Mouse (Mus musculus): ENCODE data around the gene Iqck. TPM values are rescaled to one million over a fixed set of nuclear protein-coding genes. Genes with fewer than 3 reads are reported as not detected.
A peak's percentile ranks its signal among the peaks of the same experiment; 100 is the strongest.

Gene Iqck
- polyA plus RNA-seq, 1 experiment from 2014 or later, result 3.5 TPM

- Histone ChIP-seq H3K4me2 (replicated peaks) (peak overlapping the region; percentile 75), H3K4me1 (peaks cover 13% of the 10 kb centered on the region), H3K27me3 (no peaks in the 10 kb centered on the region), H3K9me3 (no peaks in the 10 kb centered on the region), H3K36me3 (peaks cover 35% of the 10 kb centered on the region), H3K9ac (replicated peaks) (peak overlapping the region; percentile 72), H3K27ac (replicated peaks) (no peak overlapping the region), H3K4me3 (peak overlapping the region; percentile 82)
- 27% methylated on average over 3 of the region's 3 CpGs for WGBS
- ATAC-seq (ENCODE audit: low FRiP score, low read depth), result no peak
Measured at GRCm38 (mm10) chr7:118854606-118855005, 946 bp upstream of the Iqck start.

- peak within 1 kb of the TSS; percentile 72 for H3K9ac ChIP-seq (replicated peaks)
- under 1% methylated on average over 40 of the region's 46 CpGs for WGBS
- H3K9me3 ChIP-seq, result no peaks in the 10 kb centered on the region
- peak within 1 kb of the TSS; percentile 75 for H3K4me2 ChIP-seq (replicated peaks)
- peak within 1 kb of the TSS; percentile 71 for H3K27ac ChIP-seq (replicated peaks)
- H3K36me3 ChIP-seq, result peaks cover 23% of the 10 kb centered on the region
- peaks cover 13% of the 10 kb centered on the region for H3K4me1 ChIP-seq
- no peaks in the 10 kb centered on the region for H3K27me3 ChIP-seq
- peak; percentile 86 for ATAC-seq (ENCODE audit: low FRiP score, low read depth)
- H3K4me3 ChIP-seq, result peak within 1 kb of the TSS; percentile 82
Measured at GRCm38 (mm10) chr7:118855877-118856304, 339 bp downstream of the Iqck start, which contains the start of gene Knop1. Gene Knop1, minus strand, starts transcription at chr7:118856254.

- no peak for ATAC-seq (ENCODE audit: low FRiP score, low read depth)
- Histone ChIP-seq H3K9ac (replicated peaks) (no peak overlapping the region), H3K27ac (replicated peaks) (no peak overlapping the region), H3K27me3 (no peaks in the 10 kb centered on the region), H3K4me2 (replicated peaks) (no peak overlapping the region), H3K4me3 (no peak overlapping the region), H3K9me3 (no peaks in the 10 kb centered on the region), H3K4me1 (peaks cover 13% of the 10 kb centered on the region), H3K36me3 (no peaks in the 10 kb centered on the region)
- WGBS, result 94% methylated on average over 1 of the region's 1 CpGs
Measured at GRCm38 (mm10) chr7:118858640-118859039, 3.1 kb downstream of the Iqck start.

GRCm38 (mm10) chr7:118865362-118865761, 9.8 kb downstream of the Iqck start:
- 89% methylated on average over 2 of the region's 2 CpGs for WGBS
- H3K36me3 ChIP-seq, result no peaks in the 10 kb centered on the region

GRCm38 (mm10) chr7:118879466-118880029, 24.0 kb downstream of the Iqck start:
- no peaks in the 10 kb centered on the region for H3K4me1 ChIP-seq
- H3K9me3 ChIP-seq, result no peaks in the 10 kb centered on the region
- no peak overlapping the region for H3K27ac ChIP-seq (replicated peaks)
- WGBS, result 82% methylated on average over 3 of the region's 3 CpGs
- no peak overlapping the region for H3K4me2 ChIP-seq (replicated peaks)
- no peaks in the 10 kb centered on the region for H3K27me3 ChIP-seq
- H3K9ac ChIP-seq (replicated peaks), result no peak overlapping the region
- no peak overlapping the region for H3K4me3 ChIP-seq
- no peak for ATAC-seq (ENCODE audit: low FRiP score, low read depth)
- no peaks in the 10 kb centered on the region for H3K36me3 ChIP-seq

More at GRCm38 (mm10) chr7:118865362-118865761, 9.8 kb downstream of the Iqck start:
- no peaks in the 10 kb centered on the region for H3K4me1 ChIP-seq
- no peak overlapping the region for H3K4me3 ChIP-seq
- no peak overlapping the region for H3K27ac ChIP-seq (replicated peaks)
- no peaks in the 10 kb centered on the region for H3K9me3 ChIP-seq
- no peak for ATAC-seq (ENCODE audit: low FRiP score, low read depth)
- no peaks in the 10 kb centered on the region for H3K27me3 ChIP-seq
- no peak overlapping the region for H3K9ac ChIP-seq (replicated peaks)
- no peak overlapping the region for H3K4me2 ChIP-seq (replicated peaks)

- no peak overlapping the region for H3K9ac ChIP-seq (replicated peaks)
- H3K36me3 ChIP-seq, result no peaks in the 10 kb centered on the region
- H3K4me3 ChIP-seq, result no peak overlapping the region
- no peak overlapping the region for H3K4me2 ChIP-seq (replicated peaks)
- WGBS, result 87% methylated on average over 4 of the region's 4 CpGs
- peaks cover 6% of the 10 kb centered on the region; the same call in 1 of the 2 replicates for H3K27me3 ChIP-seq
- no peak for ATAC-seq (ENCODE audit: low FRiP score, low read depth)
- H3K9me3 ChIP-seq, result no peaks in the 10 kb centered on the region
- peaks cover 16% of the 10 kb centered on the region for H3K4me1 ChIP-seq
- H3K27ac ChIP-seq (replicated peaks), result no peak overlapping the region
Measured at GRCm38 (mm10) chr7:118883957-118884356, 28.4 kb downstream of the Iqck start.

- Histone ChIP-seq H3K9me3 (no peaks in the 10 kb centered on the region), H3K27ac (replicated peaks) (no peak overlapping the region), H3K36me3 (no peaks in the 10 kb centered on the region), H3K4me3 (no peak overlapping the region), H3K4me1 (peaks cover 23% of the 10 kb centered on the region), H3K4me2 (replicated peaks) (no peak overlapping the region), H3K9ac (replicated peaks) (no peak overlapping the region), H3K27me3 (peaks cover 6% of the 10 kb centered on the region; the same call in 1 of the 2 replicates)
- ATAC-seq (ENCODE audit: low FRiP score, low read depth), result no peak
- 88% methylated on average over 4 of the region's 4 CpGs for WGBS
Measured at GRCm38 (mm10) chr7:118884969-118885368, 29.4 kb downstream of the Iqck start.

GRCm38 (mm10) chr7:118887303-118888055, 31.9 kb downstream of the Iqck start:
- H3K9me3 ChIP-seq, result no peaks in the 10 kb centered on the region
- no peak overlapping the region for H3K9ac ChIP-seq (replicated peaks)
- H3K4me2 ChIP-seq (replicated peaks), result no peak overlapping the region
- no peaks in the 10 kb centered on the region for H3K36me3 ChIP-seq
- WGBS, result 21% methylated on average over 6 of the region's 6 CpGs
- peaks cover 6% of the 10 kb centered on the region; the same call in 1 of the 2 replicates for H3K27me3 ChIP-seq
- peak; percentile 55 for ATAC-seq (ENCODE audit: low FRiP score, low read depth)
- H3K4me3 ChIP-seq, result no peak overlapping the region
- peak overlapping the region; percentile 42; the same call in 1 of the 2 replicates for H3K27ac ChIP-seq (replicated peaks)
- peaks cover 27% of the 10 kb centered on the region for H3K4me1 ChIP-seq

- Histone ChIP-seq H3K27ac (replicated peaks) (peak overlapping the region; percentile 44), H3K27me3 (peaks cover 6% of the 10 kb centered on the region; the same call in 1 of the 2 replicates), H3K36me3 (no peaks in the 10 kb centered on the region), H3K9me3 (no peaks in the 10 kb centered on the region), H3K4me1 (peaks cover 27% of the 10 kb centered on the region), H3K9ac (replicated peaks) (no peak overlapping the region), H3K4me3 (no peak overlapping the region), H3K4me2 (replicated peaks) (no peak overlapping the region)
- ATAC-seq (ENCODE audit: low FRiP score, low read depth), result no peak
- 1% methylated on average over 3 of the region's 3 CpGs for WGBS
Measured at GRCm38 (mm10) chr7:118889046-118889680, 33.6 kb downstream of the Iqck start.

GRCm38 (mm10) chr7:118895469-118896450, 40.2 kb downstream of the Iqck start:
- ATAC-seq (ENCODE audit: low FRiP score, low read depth), result peak; percentile 52
- 49% methylated on average over 10 of the region's 10 CpGs for WGBS
- Histone ChIP-seq H3K27me3 (peaks cover 3% of the 10 kb centered on the region; the same call in 1 of the 2 replicates), H3K36me3 (no peaks in the 10 kb centered on the region), H3K9me3 (no peaks in the 10 kb centered on the region), H3K4me1 (peaks cover 36% of the 10 kb centered on the region), H3K27ac (replicated peaks) (peak overlapping the region; percentile 71), H3K4me2 (replicated peaks) (0 out of 2 replicates have a peak overlapping the region, but pooled peaks have one; percentile 5), H3K4me3 (no peak overlapping the region), H3K9ac (replicated peaks) (no peak overlapping the region)

- peaks cover 35% of the 10 kb centered on the region for H3K4me1 ChIP-seq
- no peak overlapping the region for H3K4me2 ChIP-seq (replicated peaks)
- H3K36me3 ChIP-seq, result no peaks in the 10 kb centered on the region
- no peak overlapping the region for H3K4me3 ChIP-seq
- H3K27ac ChIP-seq (replicated peaks), result no peak overlapping the region
- ATAC-seq (ENCODE audit: low FRiP score, low read depth), result no peak
- H3K9ac ChIP-seq (replicated peaks), result no peak overlapping the region
- H3K9me3 ChIP-seq, result no peaks in the 10 kb centered on the region
- peaks cover 4% of the 10 kb centered on the region; the same call in 1 of the 2 replicates for H3K27me3 ChIP-seq
Measured at GRCm38 (mm10) chr7:118898063-118898462, 42.5 kb downstream of the Iqck start.

Measured in midbrain, embryonic 12.5 days (tissue).